Mouse (Mus musculus) E14TG2a.4 (cell line): ENCODE data around the gene Msmo1.

Experiments used
- H3K27me3 ChIP-seq: 2 replicates; pipeline ENCODE4 v1.6.1; 2014; ENCODE audit warnings: low read length, control low read depth; ENCODE audit not compliant: insufficient read depth
- H3K36me3 ChIP-seq: 2 replicates; pipeline ENCODE4 v1.6.1; 2014; ENCODE audit warnings: low read length, control low read depth; ENCODE audit not compliant: insufficient read depth
- H3K4me1 ChIP-seq: replicated peaks from 2 replicates; pipeline ENCODE4 v1.6.1; 2014; ENCODE audit warnings: low read depth, low read length, control low read depth
- H3K4me3 ChIP-seq: replicated peaks from 2 replicates; pipeline ENCODE4 v1.5.1; 2014; ENCODE audit warnings: mild to moderate bottlenecking, low read length
- H3K9me3 ChIP-seq: 2 replicates; pipeline ENCODE4 v1.6.1; 2014; ENCODE audit warnings: low read length, control low read depth
- CTCF ChIP-seq: conservative IDR thresholded peaks from 2 replicates; pipeline ENCODE4 v1.5.1; 2014; ENCODE audit warnings: low read length
- NANOG ChIP-seq: IDR thresholded peaks from 2 replicates; pipeline ENCODE4 v1.6.1; 2014; ENCODE audit warnings: borderline replicate concordance, low read length, mixed read lengths
- POU5F1 ChIP-seq: IDR thresholded peaks from 2 replicates; pipeline ENCODE4 v1.6.1; 2014; ENCODE audit warnings: low read length, borderline replicate concordance

The Msmo1 gene

GRCm38 (mm10) chr8:64733271-64733943 lies at the start of gene Msmo1:
Gene Msmo1 (minus strand): TSS chr8:64733792.
- TF ChIP-seq POU5F1 (no peak), NANOG (no peak), CTCF (no peak)
- Histone ChIP-seq H3K27me3 (no peaks in the 10 kb centered on the region), H3K9me3 (no peaks in the 10 kb centered on the region), H3K36me3 (peaks cover 29% of the 10 kb centered on the region), H3K4me1 (peaks cover 45% of the 10 kb centered on the region), H3K4me3 (peak within 1 kb of the TSS; percentile 87)

GRCm38 (mm10) chr8:64781947-64782346 lies 48.4 kb upstream of the Msmo1 start:
- H3K9me3 ChIP-seq = no peaks in the 10 kb centered on the region
- no peaks in the 10 kb centered on the region for H3K27me3 ChIP-seq
- H3K36me3 ChIP-seq = peaks cover 9% of the 10 kb centered on the region
- no peak overlapping the region for H3K4me3 ChIP-seq
- peaks cover 45% of the 10 kb centered on the region for H3K4me1 ChIP-seq
- TF ChIP-seq CTCF (no peak), NANOG (no peak), POU5F1 (no peak)

DNA sequence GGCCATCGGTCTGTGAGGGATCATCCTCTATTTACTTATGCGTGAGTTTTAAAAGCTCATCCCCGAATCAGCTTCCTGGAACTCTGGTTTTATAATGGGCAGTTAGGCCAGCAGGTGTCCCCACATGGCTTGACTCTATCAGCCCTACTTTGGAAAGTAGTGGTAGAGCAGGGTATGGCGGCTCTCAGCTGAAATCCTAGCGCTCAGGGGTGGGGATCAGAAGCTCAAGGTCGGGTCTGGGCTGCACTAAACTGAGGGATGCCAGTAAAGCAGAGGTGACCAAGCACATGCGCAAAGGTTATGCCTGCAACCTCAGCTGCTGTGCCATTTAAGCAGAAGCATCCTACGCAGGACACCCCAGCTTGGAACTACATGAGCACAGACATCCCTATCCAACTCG lies 44.3 kb upstream of the Msmo1 start:
- H3K4me3 ChIP-seq = peak overlapping the region; percentile 48
- TF ChIP-seq CTCF (0 out of 2 replicates have a peak, but pooled peaks have one; percentile 3), POU5F1 (no peak)
- peaks cover 29% of the 10 kb centered on the region for H3K4me1 ChIP-seq
- no peaks in the 10 kb centered on the region for H3K27me3 ChIP-seq
- H3K36me3 ChIP-seq = peaks cover 8% of the 10 kb centered on the region
- H3K9me3 ChIP-seq = no peaks in the 10 kb centered on the region

- H3K27me3 ChIP-seq = no peaks in the 10 kb centered on the region
- no peaks in the 10 kb centered on the region for H3K9me3 ChIP-seq
- H3K4me3 ChIP-seq = no peak overlapping the region
- TF ChIP-seq CTCF (no peak), POU5F1 (no peak), NANOG (no peak)
- H3K4me1 ChIP-seq = peaks cover 34% of the 10 kb centered on the region
- H3K36me3 ChIP-seq = peaks cover 12% of the 10 kb centered on the region; the same call in 1 of the 2 replicates
Measured at GRCm38 (mm10) chr8:64774136-64774535, 40.5 kb upstream of the Msmo1 start.

DNA sequence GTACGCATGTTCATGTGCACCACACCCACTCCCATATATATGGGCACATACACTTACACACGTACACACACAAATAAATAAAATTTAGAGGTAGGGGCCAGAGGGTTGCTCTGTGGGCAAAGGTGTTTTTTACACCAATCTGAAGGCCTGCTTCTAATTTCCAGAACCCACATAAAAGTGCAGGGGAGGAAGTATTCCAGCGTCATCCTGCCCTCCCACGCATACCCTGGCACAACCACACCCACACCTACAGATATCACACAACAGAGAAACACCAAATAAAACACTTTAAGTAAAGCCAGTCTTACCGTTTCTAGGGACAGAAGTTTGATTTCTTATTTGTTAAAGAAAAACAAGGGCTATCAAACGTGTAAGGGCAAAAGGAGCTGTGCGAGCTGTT lies 37.2 kb upstream of the Msmo1 start:
- H3K27me3 ChIP-seq = no peaks in the 10 kb centered on the region

GRCm38 (mm10) chr8:64769586-64769985 lies 36.0 kb upstream of the Msmo1 start:
- Histone ChIP-seq H3K27me3 (no peaks in the 10 kb centered on the region), H3K4me1 (peaks cover 15% of the 10 kb centered on the region), H3K4me3 (no peak overlapping the region), H3K36me3 (peaks cover 23% of the 10 kb centered on the region), H3K9me3 (no peaks in the 10 kb centered on the region)
- TF ChIP-seq CTCF (no peak), POU5F1 (no peak), NANOG (no peak; the same call in 1 of the 2 replicates)

More for the DNA sequence above, 37.2 kb upstream of the Msmo1 start:
- peaks cover 15% of the 10 kb centered on the region for H3K4me1 ChIP-seq
- H3K9me3 ChIP-seq = no peaks in the 10 kb centered on the region
- no peak overlapping the region for H3K4me3 ChIP-seq
- TF ChIP-seq CTCF = no peak
- no peak for TF ChIP-seq NANOG
- TF ChIP-seq POU5F1 = no peak
- H3K36me3 ChIP-seq = peaks cover 23% of the 10 kb centered on the region

- Histone ChIP-seq H3K27me3 (no peaks in the 10 kb centered on the region), H3K9me3 (no peaks in the 10 kb centered on the region), H3K4me3 (no peak overlapping the region), H3K4me1 (peaks cover 15% of the 10 kb centered on the region), H3K36me3 (peaks cover 23% of the 10 kb centered on the region)
- TF ChIP-seq CTCF (no peak), POU5F1 (no peak), NANOG (no peak)
Measured at GRCm38 (mm10) chr8:64768645-64769044, 35.1 kb upstream of the Msmo1 start.

DNA sequence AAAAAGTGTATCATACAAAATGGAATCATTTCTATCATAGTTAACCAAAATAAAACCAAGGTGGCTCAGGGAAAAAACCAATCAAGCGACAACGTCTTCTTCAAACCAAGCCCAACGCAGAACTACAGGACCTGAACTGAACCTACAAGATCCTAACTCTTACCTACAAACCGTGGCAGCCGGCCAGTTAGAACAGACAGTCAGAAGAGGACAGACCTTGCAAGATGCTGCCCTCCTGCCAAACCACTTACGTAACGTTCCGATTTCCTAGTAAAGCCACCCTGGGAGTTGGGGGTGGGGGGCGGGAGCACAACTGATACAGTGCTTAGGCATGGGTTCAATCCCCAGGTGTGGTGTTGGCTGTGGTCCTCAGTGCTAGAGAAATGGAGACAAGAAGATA lies 33.5 kb upstream of the Msmo1 start:
- Histone ChIP-seq H3K4me1 (peaks cover 15% of the 10 kb centered on the region), H3K36me3 (peaks cover 27% of the 10 kb centered on the region), H3K9me3 (no peaks in the 10 kb centered on the region), H3K4me3 (no peak overlapping the region), H3K27me3 (no peaks in the 10 kb centered on the region)
- TF ChIP-seq POU5F1 = no peak
- TF ChIP-seq NANOG = no peak
- no peak for TF ChIP-seq CTCF

GRCm38 (mm10) chr8:64764075-64764474 lies 30.5 kb upstream of the Msmo1 start:
- no peak overlapping the region for H3K4me3 ChIP-seq
- H3K4me1 ChIP-seq = peaks cover 7% of the 10 kb centered on the region; the same call in 1 of the 2 replicates
- H3K9me3 ChIP-seq = no peaks in the 10 kb centered on the region
- TF ChIP-seq POU5F1 (no peak), CTCF (no peak), NANOG (no peak)
- H3K27me3 ChIP-seq = no peaks in the 10 kb centered on the region
- H3K36me3 ChIP-seq = peaks cover 28% of the 10 kb centered on the region
